Mouse (Mus musculus): ENCODE data around the gene Rhobtb3. TPM values are rescaled to one million over a fixed set of nuclear protein-coding genes. Genes with fewer than 3 reads are reported as not detected.
"Not testable (repeated sequence)": the region's sequence is repeated elsewhere in the genome, so short reads cannot be mapped to it uniquely, and the experiment has no call there.

The Rhobtb3 gene
- polyA plus RNA-seq, 1 experiment from 2014 or later: 32.5 TPM

GRCm38 (mm10) chr13:75876188-75876587, 67.5 kb downstream of the Rhobtb3 start:
- peaks cover 28% of the 10 kb centered on the region for H3K36me3 ChIP-seq
- ATAC-seq (ENCODE audit: borderline replicate concordance, extremely low read depth, low FRiP score, low TSS enrichment); H3K4me1 ChIP-seq: not testable (repeated sequence)

GRCm38 (mm10) chr13:75874608-75875376, 68.9 kb downstream of the Rhobtb3 start:
- no peak overlapping the region for H3K27ac ChIP-seq
- peaks cover 24% of the 10 kb centered on the region for H3K36me3 ChIP-seq
- no peaks in the 10 kb centered on the region for H3K4me1 ChIP-seq
- H3K9me3 ChIP-seq: no peaks in the 10 kb centered on the region
- no peak overlapping the region for H3K4me3 ChIP-seq
- no peaks in the 10 kb centered on the region for H3K27me3 ChIP-seq
- H3K4me2 ChIP-seq: no peak overlapping the region
- 62% methylated on average over 4 of the region's 4 CpGs for WGBS
- H3K9ac ChIP-seq: no peak overlapping the region
- no peak; the same call in 1 of the 2 replicates for ATAC-seq (ENCODE audit: borderline replicate concordance, extremely low read depth, low FRiP score, low TSS enrichment)

More at GRCm38 (mm10) chr13:75876188-75876587, 67.5 kb downstream of the Rhobtb3 start:
- H3K9ac ChIP-seq, H3K4me2 ChIP-seq, H3K27me3 ChIP-seq, H3K9me3 ChIP-seq, H3K27ac ChIP-seq, H3K4me3 ChIP-seq: not testable (repeated sequence)
- 72% methylated on average over 7 of the region's 7 CpGs for WGBS

- peaks cover 9% of the 10 kb centered on the region; the same call in 1 of the 2 replicates for H3K36me3 ChIP-seq
- H3K4me2 ChIP-seq: no peak overlapping the region
- H3K27me3 ChIP-seq: no peaks in the 10 kb centered on the region
- no peak overlapping the region for H3K4me3 ChIP-seq
- no peaks in the 10 kb centered on the region for H3K4me1 ChIP-seq
- H3K9me3 ChIP-seq: no peaks in the 10 kb centered on the region
- no peak for ATAC-seq (ENCODE audit: borderline replicate concordance, extremely low read depth, low FRiP score, low TSS enrichment)
- WGBS: 81% methylated on average over 2 of the region's 2 CpGs
- H3K9ac ChIP-seq: no peak overlapping the region
- no peak overlapping the region for H3K27ac ChIP-seq
These were observed 75.8 kb downstream of the Rhobtb3 start for GRCm38 (mm10) chr13:75867876-75868275.

GRCm38 (mm10) chr13:75865486-75866184, 78.1 kb downstream of the Rhobtb3 start:
- Histone ChIP-seq H3K27me3 (no peaks in the 10 kb centered on the region), H3K9ac (no peak overlapping the region), H3K9me3 (no peaks in the 10 kb centered on the region), H3K4me1 (no peaks in the 10 kb centered on the region), H3K27ac (no peak overlapping the region), H3K36me3 (0 out of 2 replicates have a peak, but pooled peaks cover 6% of the 10 kb centered on the region), H3K4me3 (no peak overlapping the region), H3K4me2 (no peak overlapping the region)
- peak; percentile 35; the same call in 1 of the 2 replicates for ATAC-seq (ENCODE audit: borderline replicate concordance, extremely low read depth, low FRiP score, low TSS enrichment)

- no peak overlapping the region for H3K27ac ChIP-seq
- 73% methylated on average over 1 of the region's 1 CpGs for WGBS
- ATAC-seq (ENCODE audit: borderline replicate concordance, extremely low read depth, low FRiP score, low TSS enrichment): no peak
- H3K4me2 ChIP-seq: no peak overlapping the region
- no peaks in the 10 kb centered on the region for H3K27me3 ChIP-seq
- H3K9me3 ChIP-seq: no peaks in the 10 kb centered on the region
- no peaks in the 10 kb centered on the region for H3K36me3 ChIP-seq
- no peak overlapping the region for H3K9ac ChIP-seq
- no peaks in the 10 kb centered on the region for H3K4me1 ChIP-seq
- H3K4me3 ChIP-seq: no peak overlapping the region
These were observed 84.4 kb downstream of the Rhobtb3 start for GRCm38 (mm10) chr13:75859264-75859844.

GRCm38 (mm10) chr13:75853118-75853517, 90.6 kb downstream of the Rhobtb3 start:
- Histone ChIP-seq H3K9me3 (no peaks in the 10 kb centered on the region), H3K4me2 (no peak overlapping the region), H3K4me3 (no peak overlapping the region), H3K27me3 (no peaks in the 10 kb centered on the region), H3K36me3 (peaks cover 2% of the 10 kb centered on the region; the same call in 1 of the 2 replicates), H3K4me1 (no peaks in the 10 kb centered on the region), H3K9ac (no peak overlapping the region), H3K27ac (no peak overlapping the region)
- no peak for ATAC-seq (ENCODE audit: borderline replicate concordance, extremely low read depth, low FRiP score, low TSS enrichment)
- 87% methylated on average over 3 of the region's 3 CpGs for WGBS

- Histone ChIP-seq H3K9ac (no peak overlapping the region), H3K27me3 (no peaks in the 10 kb centered on the region), H3K4me1 (no peaks in the 10 kb centered on the region), H3K27ac (no peak overlapping the region), H3K36me3 (peaks cover 2% of the 10 kb centered on the region; the same call in 1 of the 2 replicates), H3K9me3 (no peaks in the 10 kb centered on the region), H3K4me2 (no peak overlapping the region), H3K4me3 (no peak overlapping the region)
- no peak for ATAC-seq (ENCODE audit: borderline replicate concordance, extremely low read depth, low FRiP score, low TSS enrichment)
- 73% methylated on average over 4 of the region's 4 CpGs for WGBS
These were observed 91.7 kb downstream of the Rhobtb3 start for GRCm38 (mm10) chr13:75852027-75852426.

GRCm38 (mm10) chr13:75847027-75847426, 96.7 kb downstream of the Rhobtb3 start:
- Histone ChIP-seq H3K27me3 (no peaks in the 10 kb centered on the region), H3K9me3 (no peaks in the 10 kb centered on the region), H3K27ac (no peak overlapping the region), H3K4me2 (no peak overlapping the region), H3K4me3 (no peak overlapping the region), H3K4me1 (0 out of 2 replicates have a peak, but pooled peaks cover under 1% of the 10 kb centered on the region), H3K9ac (no peak overlapping the region), H3K36me3 (peaks cover 2% of the 10 kb centered on the region; the same call in 1 of the 2 replicates)
- ATAC-seq (ENCODE audit: borderline replicate concordance, extremely low read depth, low FRiP score, low TSS enrichment): no peak
- WGBS: 74% methylated on average over 6 of the region's 6 CpGs

GRCm38 (mm10) chr13:75845519-75846166, 98.1 kb downstream of the Rhobtb3 start:
- Histone ChIP-seq H3K27ac (no peak overlapping the region), H3K9me3 (no peaks in the 10 kb centered on the region), H3K9ac (no peak overlapping the region), H3K4me1 (peaks cover 15% of the 10 kb centered on the region), H3K4me3 (no peak overlapping the region), H3K27me3 (no peaks in the 10 kb centered on the region), H3K36me3 (peaks cover 2% of the 10 kb centered on the region; the same call in 1 of the 2 replicates), H3K4me2 (no peak overlapping the region)
- no peak for ATAC-seq (ENCODE audit: borderline replicate concordance, extremely low read depth, low FRiP score, low TSS enrichment)
- 48% methylated on average over 4 of the region's 4 CpGs for WGBS

GRCm38 (mm10) chr13:75844833-75845518, 98.7 kb downstream of the Rhobtb3 start:
- Histone ChIP-seq H3K27me3 (no peaks in the 10 kb centered on the region), H3K4me1 (peaks cover 19% of the 10 kb centered on the region), H3K4me2 (no peak overlapping the region), H3K9ac (no peak overlapping the region), H3K27ac (no peak overlapping the region), H3K4me3 (no peak overlapping the region), H3K9me3 (no peaks in the 10 kb centered on the region), H3K36me3 (peaks cover 1% of the 10 kb centered on the region; the same call in 1 of the 2 replicates)
- 89% methylated on average over 2 of the region's 2 CpGs for WGBS
- no peak for ATAC-seq (ENCODE audit: borderline replicate concordance, extremely low read depth, low FRiP score, low TSS enrichment)
